Mouse (Mus musculus) liver, embryonic 14.5 days (tissue): ENCODE data around the gene Gxylt2.

Experiments used
- CTCF ChIP-seq: IDR thresholded peaks from 2 replicates; pipeline ENCODE4 v1.5.1; 2016; ENCODE audit warnings: antibody characterized with exemption, low read depth, control low read depth
- EP300 ChIP-seq: IDR thresholded peaks from 2 replicates; pipeline ENCODE4 v1.6.1; 2016; ENCODE audit warnings: antibody characterized with exemption, low read depth

- TF ChIP-seq CTCF: no peak
- TF ChIP-seq EP300: no peak
Measured at GRCm38 (mm10) chr6:100781644-100782043, 77.1 kb downstream of the Gxylt2 start.
